Mouse (Mus musculus) embryo, embryonic 11.5 days (tissue): ENCODE results near the gene Rtp1.

Source experiments
- DNase-seq: peaks from one replicate; pipeline ENCODE4 v3.0.0-alpha.2; 2012; ENCODE audit warnings: low read depth, low spot score

The Rtp1 gene

GRCm38 (mm10) chr16:23454376-23454775 lies 25.4 kb downstream of the Rtp1 start:
- no peak for DNase-seq

- no peak for DNase-seq
Observed at GRCm38 (mm10) chr16:23456534-23456933, 27.6 kb downstream of the Rtp1 start.

GRCm38 (mm10) chr16:23457338-23457737 lies 28.4 kb downstream of the Rtp1 start:
- no peak for DNase-seq

- DNase-seq, result no peak
Observed at GRCm38 (mm10) chr16:23458906-23459588, 30.1 kb downstream of the Rtp1 start.

GRCm38 (mm10) chr16:23463671-23464347 lies 34.9 kb downstream of the Rtp1 start:
- DNase-seq, result no peak

GRCm38 (mm10) chr16:23471551-23471950 lies 42.6 kb downstream of the Rtp1 start:
- DNase-seq, result no peak

- no peak for DNase-seq
Observed at GRCm38 (mm10) chr16:23472046-23472445, 43.1 kb downstream of the Rtp1 start.

- DNase-seq, result no peak
Observed at GRCm38 (mm10) chr16:23475651-23476050, 46.7 kb downstream of the Rtp1 start.

- no peak for DNase-seq
Observed at GRCm38 (mm10) chr16:23476598-23476997, 47.7 kb downstream of the Rtp1 start.

GRCm38 (mm10) chr16:23479872-23480603 lies 51.1 kb downstream of the Rtp1 start:
- no peak for DNase-seq

GRCm38 (mm10) chr16:23482218-23482617 lies 53.3 kb downstream of the Rtp1 start:
- no peak for DNase-seq

GRCm38 (mm10) chr16:23482846-23483245 lies 53.9 kb downstream of the Rtp1 start:
- no peak for DNase-seq

GRCm38 (mm10) chr16:23483292-23483691 lies 54.4 kb downstream of the Rtp1 start:
- DNase-seq, result no peak
